Mouse (Mus musculus): Measurements from ENCODE around the gene Orai2. TPM values are rescaled to one million over a fixed set of nuclear protein-coding genes. Genes with fewer than 3 reads are reported as not detected.
"Not testable (repeated sequence)": the region's sequence is repeated elsewhere in the genome, so short reads cannot be mapped to it uniquely, and the experiment has no call there.

The Orai2 gene
- polyA plus RNA-seq, 1 experiment from 2014 or later: 1.3 TPM

GRCm38 (mm10) chr5:136163807-136164474 is 6.6 kb downstream of the Orai2 start:
- no peaks in the 10 kb centered on the region for H3K27me3 ChIP-seq (ENCODE audit: control insufficient read depth, insufficient read depth, low read length)
- H3K9me3 ChIP-seq (ENCODE audit: control insufficient read depth, low read length): 0 out of 2 replicates have a peak, but pooled peaks cover 3% of the 10 kb centered on the region
- H3K36me3 ChIP-seq (ENCODE audit: control insufficient read depth, insufficient read depth, low read length): no peaks in the 10 kb centered on the region
- H3K4me3 ChIP-seq (ENCODE audit: control insufficient read depth in 1 of 2, insufficient read depth in 1 of 2, low read depth in 1 of 2, low read length in 2 of 2): no peak overlapping the region
- H3K4me2 ChIP-seq (ENCODE audit: low read length): no peak overlapping the region
- H3K27ac ChIP-seq (replicated peaks in 1 of 2; ENCODE audit: control insufficient read depth in 1 of 2, insufficient read depth in 1 of 2, low read depth in 2 of 2, low read length in 2 of 2): no peak overlapping the region
- 83% methylated on average over 11 of the region's 11 CpGs for WGBS
- H3K4me1 ChIP-seq (ENCODE audit: control insufficient read depth in 2 of 2, insufficient read depth in 2 of 2, low read length in 2 of 2): no peaks in the 10 kb centered on the region
- ATAC-seq (ENCODE audit: insufficient number of reproducible peaks, insufficient read depth, low FRiP score, low read depth): no peak
- H3K9ac ChIP-seq (ENCODE audit: low read length): no peak overlapping the region

- WGBS: 82% methylated on average over 10 of the region's 12 CpGs
- not testable (repeated sequence) for H3K27ac ChIP-seq (replicated peaks in 1 of 2; ENCODE audit: control insufficient read depth in 1 of 2, insufficient read depth in 1 of 2, low read depth in 2 of 2, low read length in 2 of 2); H3K36me3 ChIP-seq (ENCODE audit: control insufficient read depth, insufficient read depth, low read length); H3K4me3 ChIP-seq (ENCODE audit: control insufficient read depth in 1 of 2, insufficient read depth in 1 of 2, low read depth in 1 of 2, low read length in 2 of 2); H3K4me1 ChIP-seq (ENCODE audit: control insufficient read depth in 2 of 2, insufficient read depth in 2 of 2, low read length in 2 of 2); H3K4me2 ChIP-seq (ENCODE audit: low read length); H3K27me3 ChIP-seq (ENCODE audit: control insufficient read depth, insufficient read depth, low read length); H3K9ac ChIP-seq (ENCODE audit: low read length); H3K9me3 ChIP-seq (ENCODE audit: control insufficient read depth, low read length); ATAC-seq (ENCODE audit: insufficient number of reproducible peaks, insufficient read depth, low FRiP score, low read depth)
Observed at GRCm38 (mm10) chr5:136160084-136160483, 10.4 kb downstream of the Orai2 start.

- 56% methylated on average over 5 of the region's 5 CpGs for WGBS
- Histone ChIP-seq H3K4me2 (ENCODE audit: low read length) (no peak overlapping the region), H3K27me3 (ENCODE audit: control insufficient read depth, insufficient read depth, low read length) (no peaks in the 10 kb centered on the region), H3K36me3 (ENCODE audit: control insufficient read depth, insufficient read depth, low read length) (no peaks in the 10 kb centered on the region), H3K9ac (ENCODE audit: low read length) (no peak overlapping the region), H3K4me3 (ENCODE audit: control insufficient read depth in 1 of 2, insufficient read depth in 1 of 2, low read depth in 1 of 2, low read length in 2 of 2) (no peak overlapping the region), H3K4me1 (ENCODE audit: control insufficient read depth in 2 of 2, insufficient read depth in 2 of 2, low read length in 2 of 2) (no peaks in the 10 kb centered on the region), H3K27ac (replicated peaks in 1 of 2; ENCODE audit: control insufficient read depth in 1 of 2, insufficient read depth in 1 of 2, low read depth in 2 of 2, low read length in 2 of 2) (no peak overlapping the region), H3K9me3 (ENCODE audit: control insufficient read depth, low read length) (no peaks in the 10 kb centered on the region)
- ATAC-seq (ENCODE audit: insufficient number of reproducible peaks, insufficient read depth, low FRiP score, low read depth): no peak
Observed at GRCm38 (mm10) chr5:136155399-136155798, 15.1 kb downstream of the Orai2 start.

GRCm38 (mm10) chr5:136152365-136152764 is 18.1 kb downstream of the Orai2 start:
- Histone ChIP-seq H3K9ac (ENCODE audit: low read length) (no peak overlapping the region), H3K4me1 (ENCODE audit: control insufficient read depth in 2 of 2, insufficient read depth in 2 of 2, low read length in 2 of 2) (no peaks in the 10 kb centered on the region), H3K27me3 (ENCODE audit: control insufficient read depth, insufficient read depth, low read length) (no peaks in the 10 kb centered on the region), H3K27ac (replicated peaks in 1 of 2; ENCODE audit: control insufficient read depth in 1 of 2, insufficient read depth in 1 of 2, low read depth in 2 of 2, low read length in 2 of 2) (no peak overlapping the region), H3K36me3 (ENCODE audit: control insufficient read depth, insufficient read depth, low read length) (no peaks in the 10 kb centered on the region), H3K9me3 (ENCODE audit: control insufficient read depth, low read length) (no peaks in the 10 kb centered on the region), H3K4me2 (ENCODE audit: low read length) (no peak overlapping the region), H3K4me3 (ENCODE audit: control insufficient read depth in 1 of 2, insufficient read depth in 1 of 2, low read depth in 1 of 2, low read length in 2 of 2) (no peak overlapping the region)
- no peak for ATAC-seq (ENCODE audit: insufficient number of reproducible peaks, insufficient read depth, low FRiP score, low read depth)
- WGBS: 74% methylated on average over 8 of the region's 8 CpGs

GRCm38 (mm10) chr5:136149134-136149576 is 21.4 kb downstream of the Orai2 start:
- H3K27ac ChIP-seq (replicated peaks in 1 of 2; ENCODE audit: control insufficient read depth in 1 of 2, insufficient read depth in 1 of 2, low read depth in 2 of 2, low read length in 2 of 2); ATAC-seq (ENCODE audit: insufficient number of reproducible peaks, insufficient read depth, low FRiP score, low read depth); H3K9ac ChIP-seq (ENCODE audit: low read length); H3K27me3 ChIP-seq (ENCODE audit: control insufficient read depth, insufficient read depth, low read length); H3K36me3 ChIP-seq (ENCODE audit: control insufficient read depth, insufficient read depth, low read length); H3K4me1 ChIP-seq (ENCODE audit: control insufficient read depth in 2 of 2, insufficient read depth in 2 of 2, low read length in 2 of 2); H3K4me2 ChIP-seq (ENCODE audit: low read length); H3K4me3 ChIP-seq (ENCODE audit: control insufficient read depth in 1 of 2, insufficient read depth in 1 of 2, low read depth in 1 of 2, low read length in 2 of 2); H3K9me3 ChIP-seq (ENCODE audit: control insufficient read depth, low read length): not testable (repeated sequence)
- 71% methylated on average over 5 of the region's 5 CpGs for whole genome bisulfite sequencing

- Histone ChIP-seq H3K36me3 (ENCODE audit: control insufficient read depth, insufficient read depth, low read length) (no peaks in the 10 kb centered on the region), H3K4me2 (ENCODE audit: low read length) (no peak overlapping the region), H3K4me1 (ENCODE audit: control insufficient read depth in 2 of 2, insufficient read depth in 2 of 2, low read length in 2 of 2) (no peaks in the 10 kb centered on the region), H3K4me3 (ENCODE audit: control insufficient read depth in 1 of 2, insufficient read depth in 1 of 2, low read depth in 1 of 2, low read length in 2 of 2) (no peak overlapping the region), H3K9me3 (ENCODE audit: control insufficient read depth, low read length) (0 out of 2 replicates have a peak, but pooled peaks cover 6% of the 10 kb centered on the region), H3K27ac (replicated peaks in 1 of 2; ENCODE audit: control insufficient read depth in 1 of 2, insufficient read depth in 1 of 2, low read depth in 2 of 2, low read length in 2 of 2) (no peak overlapping the region), H3K27me3 (ENCODE audit: control insufficient read depth, insufficient read depth, low read length) (no peaks in the 10 kb centered on the region), H3K9ac (ENCODE audit: low read length) (no peak overlapping the region)
- WGBS: 66% methylated on average over 8 of the region's 8 CpGs
- no peak for ATAC-seq (ENCODE audit: insufficient number of reproducible peaks, insufficient read depth, low FRiP score, low read depth)
Observed at GRCm38 (mm10) chr5:136147704-136148103, 22.8 kb downstream of the Orai2 start.

- H3K4me3 ChIP-seq (ENCODE audit: control insufficient read depth in 1 of 2, insufficient read depth in 1 of 2, low read depth in 1 of 2, low read length in 2 of 2): no peak overlapping the region
- no peak overlapping the region for H3K4me2 ChIP-seq (ENCODE audit: low read length)
- no peaks in the 10 kb centered on the region for H3K4me1 ChIP-seq (ENCODE audit: control insufficient read depth in 2 of 2, insufficient read depth in 2 of 2, low read length in 2 of 2)
- 0 out of 2 replicates have a peak, but pooled peaks cover 9% of the 10 kb centered on the region for H3K9me3 ChIP-seq (ENCODE audit: control insufficient read depth, low read length)
- no peak overlapping the region for H3K9ac ChIP-seq (ENCODE audit: low read length)
- no peak for ATAC-seq (ENCODE audit: insufficient number of reproducible peaks, insufficient read depth, low FRiP score, low read depth)
- H3K36me3 ChIP-seq (ENCODE audit: control insufficient read depth, insufficient read depth, low read length): peaks cover 4% of the 10 kb centered on the region; the same call in 1 of the 2 replicates
- no peak overlapping the region for H3K27ac ChIP-seq (replicated peaks in 1 of 2; ENCODE audit: control insufficient read depth in 1 of 2, insufficient read depth in 1 of 2, low read depth in 2 of 2, low read length in 2 of 2)
- 75% methylated on average over 1 of the region's 1 CpGs for WGBS
- H3K27me3 ChIP-seq (ENCODE audit: control insufficient read depth, insufficient read depth, low read length): no peaks in the 10 kb centered on the region
Observed at GRCm38 (mm10) chr5:136146936-136147335, 23.6 kb downstream of the Orai2 start.
